Mouse (Mus musculus): Measurements from ENCODE around the gene Irak4.

DNA sequence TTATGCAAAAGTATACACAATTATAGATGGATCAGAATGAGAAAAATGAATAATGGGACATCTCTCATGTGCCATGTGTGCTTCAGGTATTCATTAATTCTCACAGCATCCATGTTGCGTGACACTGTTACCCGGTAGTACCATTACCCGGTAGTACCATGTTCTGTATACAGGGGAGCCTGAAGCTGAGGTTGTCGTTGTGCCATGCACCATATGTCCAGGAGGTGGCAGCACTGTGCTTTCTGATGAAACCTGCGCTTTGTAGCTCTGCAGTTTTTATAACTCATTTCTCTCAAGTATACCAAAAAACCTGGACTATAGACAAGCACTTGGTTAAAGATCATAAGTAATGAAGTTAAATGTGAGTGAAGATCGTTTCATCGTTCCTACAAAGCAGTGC is 14.0 kb downstream of the Irak4 start:
- TF ChIP-seq CTCF (IDR thresholded peaks at IDR 0.05; ENCODE audit: control insufficient read depth, insufficient read depth, low read length) (peak; percentile 93), POLR2A (IDR thresholded peaks at IDR 0.05; ENCODE audit: borderline replicate concordance, control insufficient read depth, low read depth, low read length) (no peak)
